Mouse (Mus musculus): Measurements from ENCODE around the gene Fbxl3. TPM values are rescaled to one million over a fixed set of nuclear protein-coding genes. Genes with fewer than 3 reads are reported as not detected.

Fbxl3 gene
- polyA plus RNA-seq, 2 experiments, result 39.2 to 84.7 TPM

DNA sequence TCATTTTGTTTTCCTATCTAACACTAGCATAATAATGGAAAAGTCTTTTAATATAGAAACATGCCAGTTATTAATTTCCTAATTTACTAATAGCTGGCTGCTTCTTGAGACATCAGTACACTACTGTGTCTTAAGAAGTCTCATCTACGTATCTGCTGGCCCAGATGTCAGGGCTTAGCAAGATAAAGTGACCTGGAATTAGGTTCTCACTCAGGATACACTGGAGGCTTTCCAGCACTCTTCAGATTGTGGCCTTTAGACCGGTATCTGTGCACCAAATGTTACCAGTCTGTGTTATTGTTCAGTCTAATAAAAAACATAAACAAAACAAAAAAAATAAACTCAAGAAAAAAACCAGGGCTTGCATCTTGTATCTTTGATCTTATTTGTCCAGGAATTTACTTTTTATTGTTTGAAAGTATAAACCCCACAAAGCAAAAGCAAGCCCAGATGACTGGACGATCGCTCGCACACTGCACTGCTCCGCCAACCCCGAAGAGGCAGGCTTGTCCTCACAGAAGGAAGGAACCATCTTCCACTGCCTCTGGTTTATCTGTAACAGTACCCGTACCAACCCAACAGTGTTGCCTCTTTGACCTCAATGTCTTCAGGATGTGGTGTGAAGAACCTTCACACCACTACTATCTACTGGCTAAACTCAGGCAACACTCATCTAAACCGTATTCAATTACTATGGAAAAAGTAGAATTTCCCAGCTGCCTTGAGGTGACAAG is 21.9 kb downstream of the Fbxl3 start:
- Histone ChIP-seq H3K9ac (ENCODE audit: low read depth, low read length, severe bottlenecking) (no peak overlapping the region), H3K36me3 (ENCODE audit: control insufficient read depth, insufficient read depth, low read length) (peaks cover 45% of the 10 kb centered on the region), H3K4me1 (ENCODE audit: control insufficient read depth, insufficient read depth, low read length) (no peaks in the 10 kb centered on the region), H3K27ac (replicated peaks; ENCODE audit: low read depth, low read length) (no peak overlapping the region), H3K9me3 (ENCODE audit: control insufficient read depth, low read length) (no peaks in the 10 kb centered on the region), H3K27me3 (ENCODE audit: control insufficient read depth, insufficient read depth, low read length) (no peaks in the 10 kb centered on the region), H3K4me3 (replicated peaks; ENCODE audit: low read length) (no peak overlapping the region), H3K4me2 (replicated peaks; ENCODE audit: low read depth, low read length, severe bottlenecking) (no peak overlapping the region)
- WGBS, result 92% methylated on average over 9 of the region's 9 CpGs
- ATAC-seq (ENCODE audit: low FRiP score, low read depth) (no peak), DNase-seq (ENCODE audit: low spot score) (no peak)
- no peak for TF ChIP-seq POLR2A (IDR thresholded peaks at IDR 0.05; ENCODE audit: borderline replicate concordance, extremely low read depth, insufficient read depth, insufficient read length)

DNA sequence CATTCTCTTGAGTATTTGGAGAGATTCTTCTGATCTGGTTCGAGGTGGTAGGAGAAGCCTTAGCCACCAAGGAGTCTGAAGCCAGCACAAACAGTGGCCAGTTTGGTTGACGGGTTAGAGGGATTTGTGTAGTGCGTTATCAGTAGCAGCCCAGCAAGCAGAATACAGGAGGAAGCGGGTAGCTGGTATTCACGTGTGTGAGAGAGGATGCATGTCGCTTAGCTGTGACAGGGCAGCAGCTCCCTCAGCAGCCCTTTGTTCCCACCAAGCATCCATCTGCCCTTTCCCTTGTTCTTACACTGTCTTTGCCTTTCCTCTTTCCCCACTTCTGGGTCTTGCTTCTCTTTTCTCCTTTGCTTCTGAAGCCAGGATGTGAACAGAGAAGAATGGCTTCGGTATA is 24.2 kb downstream of the Fbxl3 start:
- Histone ChIP-seq H3K27ac (replicated peaks; ENCODE audit: low read depth, low read length) (no peak overlapping the region), H3K4me3 (replicated peaks; ENCODE audit: low read length) (no peak overlapping the region), H3K9me3 (ENCODE audit: control insufficient read depth, low read length) (no peaks in the 10 kb centered on the region), H3K36me3 (ENCODE audit: control insufficient read depth, insufficient read depth, low read length) (peaks cover 42% of the 10 kb centered on the region), H3K4me2 (replicated peaks; ENCODE audit: low read depth, low read length, severe bottlenecking) (no peak overlapping the region), H3K4me1 (ENCODE audit: control insufficient read depth, insufficient read depth, low read length) (no peaks in the 10 kb centered on the region), H3K27me3 (ENCODE audit: control insufficient read depth, insufficient read depth, low read length) (no peaks in the 10 kb centered on the region), H3K9ac (ENCODE audit: low read depth, low read length, severe bottlenecking) (no peak overlapping the region)
- DNase-seq (ENCODE audit: low spot score) (no peak), ATAC-seq (ENCODE audit: low FRiP score, low read depth) (no peak)
- no peak for TF ChIP-seq POLR2A (IDR thresholded peaks at IDR 0.05; ENCODE audit: borderline replicate concordance, extremely low read depth, insufficient read depth, insufficient read length)
- WGBS, result 98% methylated on average over 7 of the region's 7 CpGs

DNA sequence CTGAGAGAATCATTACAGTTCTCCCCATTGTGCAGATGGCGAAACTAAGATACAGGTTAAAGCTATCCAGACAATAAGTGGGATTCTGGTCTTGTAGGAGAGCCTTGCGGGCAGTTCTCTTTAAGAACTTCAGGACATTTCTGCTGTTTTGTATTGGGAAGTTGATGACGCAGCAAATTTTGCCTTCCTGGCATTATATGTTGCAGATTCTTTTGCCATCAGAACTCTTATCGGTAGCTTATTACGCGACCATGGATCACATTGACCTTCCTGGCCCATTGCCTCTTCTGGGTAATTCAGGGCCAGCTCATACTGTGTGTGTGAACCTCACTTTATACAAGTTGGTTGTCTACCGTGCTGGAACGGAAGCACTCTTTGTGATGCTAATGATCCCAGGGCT is 25.5 kb downstream of the Fbxl3 start:
- Histone ChIP-seq H3K27me3 (ENCODE audit: control insufficient read depth, insufficient read depth, low read length) (no peaks in the 10 kb centered on the region), H3K4me3 (replicated peaks; ENCODE audit: low read length) (no peak overlapping the region)
- TF ChIP-seq POLR2A (IDR thresholded peaks at IDR 0.05; ENCODE audit: borderline replicate concordance, extremely low read depth, insufficient read depth, insufficient read length), result no peak

DNA sequence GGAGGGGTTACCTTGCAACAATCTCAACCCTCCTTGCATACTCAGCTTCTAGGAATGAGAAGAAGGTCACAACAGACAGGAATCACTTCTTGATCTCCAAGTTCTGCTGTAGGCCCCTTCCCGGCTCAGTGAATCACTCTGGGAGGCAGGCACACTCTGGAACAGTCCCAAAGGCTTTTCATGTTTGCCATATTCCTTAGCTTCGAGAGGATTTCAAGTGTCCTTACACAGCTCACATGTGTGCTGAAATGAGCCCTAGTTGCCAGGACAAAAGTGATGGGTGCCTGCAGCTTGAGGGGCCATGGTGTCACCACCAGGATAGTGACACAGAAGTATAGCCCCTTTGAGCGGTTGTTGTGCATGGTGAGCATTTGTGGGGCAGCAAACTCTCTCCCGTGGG is 26.6 kb downstream of the Fbxl3 start:
- WGBS, result 94% methylated on average over 4 of the region's 4 CpGs
- peaks cover 27% of the 10 kb centered on the region for H3K36me3 ChIP-seq (ENCODE audit: control insufficient read depth, insufficient read depth, low read length)
- H3K4me1 ChIP-seq (ENCODE audit: control insufficient read depth, insufficient read depth, low read length), result no peaks in the 10 kb centered on the region
- TF ChIP-seq POLR2A (IDR thresholded peaks at IDR 0.05; ENCODE audit: borderline replicate concordance, extremely low read depth, insufficient read depth, insufficient read length), result no peak
- ATAC-seq (ENCODE audit: low FRiP score, low read depth) (no peak), DNase-seq (ENCODE audit: low spot score) (no peak)
- H3K9me3 ChIP-seq (ENCODE audit: control insufficient read depth, low read length), result no peaks in the 10 kb centered on the region
- no peak overlapping the region for H3K4me2 ChIP-seq (replicated peaks; ENCODE audit: low read depth, low read length, severe bottlenecking)
- H3K4me3 ChIP-seq (replicated peaks; ENCODE audit: low read length), result no peak overlapping the region
- no peak overlapping the region for H3K9ac ChIP-seq (ENCODE audit: low read depth, low read length, severe bottlenecking)
- no peaks in the 10 kb centered on the region for H3K27me3 ChIP-seq (ENCODE audit: control insufficient read depth, insufficient read depth, low read length)
- H3K27ac ChIP-seq (replicated peaks; ENCODE audit: low read depth, low read length), result no peak overlapping the region

More for the DNA sequence above, 25.5 kb downstream of the Fbxl3 start:
- H3K4me1 ChIP-seq (ENCODE audit: control insufficient read depth, insufficient read depth, low read length), result no peaks in the 10 kb centered on the region
- no peak overlapping the region for H3K4me2 ChIP-seq (replicated peaks; ENCODE audit: low read depth, low read length, severe bottlenecking)
- no peak for DNase-seq (ENCODE audit: low spot score)
- no peaks in the 10 kb centered on the region for H3K9me3 ChIP-seq (ENCODE audit: control insufficient read depth, low read length)
- ATAC-seq (ENCODE audit: low FRiP score, low read depth), result no peak
- H3K9ac ChIP-seq (ENCODE audit: low read depth, low read length, severe bottlenecking), result no peak overlapping the region
- H3K27ac ChIP-seq (replicated peaks; ENCODE audit: low read depth, low read length), result no peak overlapping the region
- 94% methylated on average over 8 of the region's 8 CpGs for WGBS
- peaks cover 36% of the 10 kb centered on the region for H3K36me3 ChIP-seq (ENCODE audit: control insufficient read depth, insufficient read depth, low read length)

DNA sequence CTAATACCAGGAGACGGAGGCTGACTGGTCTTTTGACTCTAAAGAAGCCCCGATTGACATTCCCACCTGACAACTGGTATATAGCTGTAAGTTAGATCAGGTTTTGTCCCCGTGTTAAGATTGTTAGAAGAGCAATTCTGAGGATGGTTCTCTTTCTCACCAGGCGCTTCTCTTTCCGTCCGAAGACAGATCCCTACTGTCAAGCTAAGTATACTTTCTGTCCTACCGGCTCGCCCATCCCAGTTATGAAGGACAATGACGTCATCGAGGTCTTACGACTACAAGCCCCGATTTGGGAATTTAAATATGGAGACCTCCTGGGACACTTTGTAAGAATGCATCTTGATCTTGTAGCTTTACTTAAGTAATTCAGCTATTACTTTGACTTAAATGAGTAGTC is 27.9 kb downstream of the Fbxl3 start:
- WGBS, result 89% methylated on average over 12 of the region's 12 CpGs
- Histone ChIP-seq H3K4me2 (replicated peaks; ENCODE audit: low read depth, low read length, severe bottlenecking) (no peak overlapping the region), H3K4me1 (ENCODE audit: control insufficient read depth, insufficient read depth, low read length) (no peaks in the 10 kb centered on the region), H3K27ac (replicated peaks; ENCODE audit: low read depth, low read length) (no peak overlapping the region), H3K9me3 (ENCODE audit: control insufficient read depth, low read length) (no peaks in the 10 kb centered on the region), H3K9ac (ENCODE audit: low read depth, low read length, severe bottlenecking) (no peak overlapping the region), H3K36me3 (ENCODE audit: control insufficient read depth, insufficient read depth, low read length) (peaks cover 24% of the 10 kb centered on the region), H3K4me3 (replicated peaks; ENCODE audit: low read length) (no peak overlapping the region), H3K27me3 (ENCODE audit: control insufficient read depth, insufficient read depth, low read length) (no peaks in the 10 kb centered on the region)
- DNase-seq (ENCODE audit: low spot score) (no peak), ATAC-seq (ENCODE audit: low FRiP score, low read depth) (no peak)
- TF ChIP-seq POLR2A (IDR thresholded peaks at IDR 0.05; ENCODE audit: borderline replicate concordance, extremely low read depth, insufficient read depth, insufficient read length), result no peak
